Mouse (Mus musculus): ENCODE measurements around the gene Gpr153. TPM values are rescaled to one million over a fixed set of nuclear protein-coding genes. Genes with fewer than 3 reads are reported as not detected.

Gpr153 gene
- total RNA-seq, 2 experiments from 2014 or later: 5.3 to 6.1 TPM

DNA sequence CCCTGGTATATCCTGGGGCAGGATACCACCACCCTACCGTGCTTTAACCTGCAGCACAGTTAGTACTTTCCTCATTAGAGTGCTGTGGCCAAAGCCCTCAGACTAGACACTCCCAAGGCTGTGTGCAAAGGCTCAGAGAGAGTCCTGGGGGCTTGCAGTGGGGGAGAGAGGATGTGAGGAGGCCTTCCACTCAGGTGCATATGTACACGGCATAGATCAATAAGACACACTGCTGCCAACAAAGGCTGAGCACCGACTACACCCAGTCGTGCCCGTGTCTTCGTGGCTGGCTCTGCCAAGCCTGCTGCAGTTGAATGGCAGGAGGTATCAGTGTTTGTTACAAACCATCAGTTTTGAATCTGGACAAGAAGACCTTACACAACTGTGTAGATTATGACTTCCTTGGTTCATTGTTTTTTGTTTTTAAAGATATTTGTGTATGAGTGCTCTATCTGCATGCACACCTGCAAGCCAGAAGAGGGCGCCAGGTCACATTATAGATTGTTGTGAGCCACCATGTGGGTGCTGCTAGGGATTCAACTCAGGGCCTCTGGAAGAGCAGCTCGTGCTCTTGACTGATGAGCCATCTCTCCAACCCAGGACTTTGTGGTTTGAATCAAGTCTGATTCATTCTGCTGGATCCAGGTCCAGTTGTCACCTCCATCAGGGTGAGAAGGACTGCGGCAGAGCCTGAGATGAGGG, 9.0 kb upstream of the Gpr153 start:
- DNase-seq: no peak

DNA sequence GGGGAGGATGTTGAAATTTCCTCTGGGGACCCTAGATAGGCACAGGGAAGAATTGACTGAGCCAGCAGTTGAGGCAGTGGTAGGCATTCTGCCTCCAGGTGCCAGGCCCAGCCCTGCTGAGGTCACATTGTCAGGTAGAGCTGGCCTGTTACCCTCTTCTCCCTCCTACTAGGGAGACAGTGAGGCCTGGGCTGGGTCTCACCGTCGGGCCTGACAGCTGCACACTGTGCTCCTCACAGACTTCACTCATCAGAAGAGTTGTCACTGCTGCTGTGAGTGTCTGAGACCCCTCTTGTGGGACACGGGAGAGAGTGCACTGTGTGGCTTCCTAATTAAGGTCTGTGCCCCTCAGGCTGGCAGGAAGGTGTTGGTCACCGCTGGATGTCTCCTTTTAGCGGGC, 8.2 kb upstream of the Gpr153 start:
- no peak for DNase-seq

DNA sequence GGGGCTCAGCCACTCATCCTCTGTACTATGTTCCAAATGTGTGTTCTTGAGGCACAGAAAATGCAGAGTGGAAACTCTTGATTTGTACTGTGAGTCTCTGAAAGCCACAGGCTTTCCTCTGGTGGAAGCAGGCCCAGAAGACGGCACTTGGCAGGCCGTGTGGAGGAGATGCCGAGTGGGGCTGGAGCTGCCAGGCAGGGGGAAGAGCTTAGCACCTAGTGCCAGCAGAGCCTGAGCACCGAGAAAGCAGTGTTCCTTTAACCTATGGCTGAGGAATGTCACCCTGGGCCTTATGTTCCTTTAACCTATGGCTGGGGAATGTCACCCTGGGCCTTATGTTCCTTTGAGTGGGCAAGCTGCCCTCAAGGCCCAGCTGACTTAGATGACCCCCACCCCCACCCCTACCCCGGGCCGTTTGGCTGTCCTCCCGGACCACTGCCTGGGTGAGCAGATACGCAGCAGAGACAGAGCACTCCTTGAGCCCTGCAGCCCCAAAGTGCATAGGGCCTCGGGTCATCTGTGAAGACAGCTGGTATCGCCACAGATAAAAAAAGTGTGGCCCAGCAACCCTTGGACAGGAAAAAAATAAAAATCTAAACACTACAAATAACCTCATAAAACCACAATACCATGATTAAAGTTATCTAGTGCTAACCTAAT, 7.7 kb upstream of the Gpr153 start:
- DNase-seq: peak; percentile 58 to 62

DNA sequence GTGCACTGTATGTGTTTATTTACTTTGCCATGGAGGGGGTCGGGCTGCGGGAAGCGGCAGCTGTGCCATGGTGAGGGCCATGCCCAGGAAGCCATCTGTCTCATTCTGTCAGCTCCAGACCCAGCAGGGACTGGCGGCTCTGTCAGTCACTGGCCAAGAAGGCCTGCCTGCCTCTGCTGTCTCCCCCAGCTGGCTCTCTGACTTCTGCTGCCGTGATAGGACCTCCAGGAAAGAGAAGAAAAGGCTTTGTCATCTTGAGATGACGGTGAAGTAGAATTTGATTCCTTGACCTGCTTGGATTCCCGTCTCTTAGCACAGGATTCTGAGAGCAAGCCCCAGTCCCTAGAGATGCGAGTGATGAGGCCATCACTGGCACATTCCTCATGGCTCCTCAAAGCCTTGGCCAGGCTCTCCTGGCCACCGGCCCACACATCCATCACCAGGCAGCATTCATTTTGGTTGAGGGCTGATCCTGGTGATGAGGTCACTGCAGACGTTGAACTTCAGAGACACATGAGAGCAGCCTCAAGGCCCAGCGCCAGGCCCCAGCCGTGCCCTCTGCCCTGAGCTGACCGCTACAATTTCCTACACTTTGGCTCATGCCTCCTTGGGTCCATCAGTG, 6.2 kb upstream of the Gpr153 start:
- no peak for DNase-seq

DNA sequence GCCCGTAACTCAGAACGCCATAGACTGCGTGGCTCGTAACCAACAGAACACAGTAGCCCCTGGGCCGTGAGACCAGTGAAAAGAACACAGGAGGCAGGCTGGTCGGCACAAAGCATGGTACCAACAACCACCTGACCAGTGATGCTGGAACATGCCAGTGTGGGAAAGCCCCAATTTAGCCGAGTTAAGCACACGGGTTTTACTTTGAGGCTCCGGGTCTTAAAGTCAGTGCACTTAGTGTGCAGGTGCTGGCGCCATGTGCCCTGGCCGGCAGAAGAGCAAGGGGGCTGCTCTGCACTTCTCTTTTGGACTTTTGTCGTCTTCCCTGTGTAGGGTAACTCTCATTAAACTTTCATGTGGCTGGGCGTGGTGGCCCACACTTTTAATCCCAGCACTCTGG, 4.1 kb upstream of the Gpr153 start:
- no peak for DNase-seq

DNA sequence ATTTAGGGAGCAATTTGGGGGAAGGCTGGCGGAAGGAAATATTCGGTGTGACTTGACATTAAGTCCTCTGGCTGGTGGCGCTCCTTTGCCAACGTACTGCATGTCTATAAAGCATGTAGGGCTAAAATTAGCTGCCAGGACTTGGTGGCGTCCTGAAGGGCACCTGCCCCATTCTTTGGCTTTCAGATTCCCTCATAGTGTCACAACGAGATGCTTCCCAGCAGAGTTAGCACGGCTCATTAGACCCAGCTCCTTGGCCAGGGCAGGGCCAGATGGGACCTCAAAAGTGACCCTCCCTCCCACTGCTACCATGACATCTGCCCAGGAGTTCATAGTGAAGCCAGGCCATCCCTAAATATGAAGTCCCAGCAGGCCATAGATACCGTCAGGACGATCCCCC, 3.4 kb upstream of the Gpr153 start:
- no peak for DNase-seq

DNA sequence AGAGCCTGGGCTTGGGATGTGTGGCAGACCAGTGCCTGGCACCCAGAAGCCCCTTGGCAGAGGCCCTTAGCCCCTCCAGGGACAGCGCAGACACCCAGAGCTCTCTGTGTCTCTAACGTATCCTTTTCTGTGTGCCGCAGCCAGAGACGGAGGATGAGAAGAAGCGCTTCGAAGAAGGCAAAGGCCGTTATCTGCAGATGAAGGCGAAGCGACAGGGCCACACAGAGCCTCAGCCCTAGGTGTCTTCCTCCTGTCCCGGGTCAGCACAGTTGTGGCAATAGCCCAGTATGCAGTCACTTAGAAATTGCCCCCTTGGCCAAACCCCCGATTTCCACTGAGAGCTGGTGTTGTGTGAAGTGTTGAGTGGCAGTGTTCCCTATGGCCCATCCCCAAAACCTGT, 2.7 kb upstream of the Gpr153 start:
- DNase-seq: no peak

DNA sequence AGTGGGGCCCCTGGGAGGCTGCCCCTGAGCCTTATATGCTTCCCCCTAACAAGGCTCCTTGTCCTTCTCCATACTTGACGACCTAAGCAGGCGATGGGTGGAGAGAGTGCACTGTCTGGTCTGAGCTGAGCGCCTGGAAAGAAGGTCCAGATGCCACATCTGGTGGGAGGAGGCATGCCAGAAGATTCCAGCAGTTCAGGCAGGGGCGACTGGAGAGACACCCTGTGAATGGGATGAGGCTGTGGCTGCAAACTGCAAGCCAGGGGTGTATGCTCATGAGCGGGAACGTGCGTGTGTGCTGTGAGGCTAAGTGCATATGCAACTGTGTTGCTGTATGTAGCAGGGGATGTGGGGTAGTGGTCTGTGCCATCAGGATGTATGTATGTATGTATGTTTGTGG, 2.0 kb upstream of the Gpr153 start:
- DNase-seq: no peak

DNA sequence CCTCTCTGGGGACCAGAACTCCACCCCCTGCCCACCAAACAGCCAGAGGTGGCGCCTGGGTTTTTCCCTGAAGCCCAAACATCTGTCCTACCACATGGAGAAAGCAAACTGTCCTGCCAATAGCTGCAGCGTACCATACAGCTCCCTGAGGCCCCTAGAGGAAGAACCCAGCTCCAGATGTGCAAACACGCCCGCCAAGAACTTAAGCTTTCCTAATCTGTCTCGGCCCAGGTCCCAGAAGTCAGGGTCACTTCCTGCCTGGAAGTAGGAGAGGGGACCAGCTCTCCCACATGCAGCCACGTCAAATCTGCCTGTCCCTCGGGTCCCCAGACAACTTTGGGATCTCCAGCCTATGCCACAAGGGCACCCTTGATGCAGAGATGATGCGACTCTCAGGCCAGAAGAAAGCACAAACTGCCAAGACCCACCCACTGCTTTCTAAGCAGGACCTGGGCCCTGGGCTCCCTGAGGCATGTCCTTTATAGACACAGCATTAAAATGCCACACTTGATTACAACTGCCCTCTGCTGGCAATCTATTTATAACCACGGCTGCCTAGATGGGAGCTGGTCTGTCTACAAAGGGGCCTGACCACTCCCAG, 1.5 kb upstream of the Gpr153 start:
- DNase-seq: no peak

DNA sequence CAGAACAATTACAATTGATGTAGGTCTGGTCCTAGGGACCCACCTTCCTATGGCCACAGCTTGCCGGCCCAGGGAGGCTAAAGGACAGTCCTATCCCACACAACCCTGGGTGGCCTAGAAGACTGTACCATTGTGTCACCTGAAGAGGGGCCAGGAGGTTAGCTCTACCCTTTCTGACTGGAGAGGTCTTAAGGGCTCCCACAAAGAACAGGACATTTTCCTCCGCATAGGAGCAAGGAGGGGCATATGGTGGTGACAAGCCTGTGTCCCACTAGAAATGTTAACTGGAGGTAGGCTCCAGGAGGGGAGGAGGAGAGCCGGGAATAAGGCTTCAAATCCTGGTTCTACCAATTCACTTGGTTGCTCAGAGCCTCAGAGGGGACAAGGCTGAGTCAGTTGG, 841 bp upstream of the Gpr153 start:
- DNase-seq: no peak

DNA sequence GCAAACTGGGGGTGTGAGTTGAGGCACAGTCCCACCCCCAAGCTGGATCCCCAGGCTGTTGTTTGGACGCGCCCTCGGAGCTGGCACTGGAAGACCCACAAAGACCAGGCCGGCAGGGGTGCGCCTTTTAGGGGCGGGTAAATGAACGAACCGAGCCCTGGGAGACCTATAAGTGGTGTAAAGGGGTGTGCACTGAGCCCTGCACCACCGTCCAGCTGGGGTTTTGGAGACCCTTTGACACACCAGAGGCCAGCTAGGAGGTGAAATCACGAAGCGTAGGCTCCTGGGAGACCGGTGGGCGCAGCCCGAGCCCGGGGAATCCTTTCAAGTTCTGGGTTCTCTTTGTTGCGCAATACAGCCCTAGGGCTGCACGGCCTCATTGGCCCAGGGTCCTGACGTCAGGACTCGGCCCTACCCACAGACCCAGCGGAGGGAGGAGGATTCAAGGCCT, 674 bp downstream of the Gpr153 start:
- no peak for DNase-seq

DNA sequence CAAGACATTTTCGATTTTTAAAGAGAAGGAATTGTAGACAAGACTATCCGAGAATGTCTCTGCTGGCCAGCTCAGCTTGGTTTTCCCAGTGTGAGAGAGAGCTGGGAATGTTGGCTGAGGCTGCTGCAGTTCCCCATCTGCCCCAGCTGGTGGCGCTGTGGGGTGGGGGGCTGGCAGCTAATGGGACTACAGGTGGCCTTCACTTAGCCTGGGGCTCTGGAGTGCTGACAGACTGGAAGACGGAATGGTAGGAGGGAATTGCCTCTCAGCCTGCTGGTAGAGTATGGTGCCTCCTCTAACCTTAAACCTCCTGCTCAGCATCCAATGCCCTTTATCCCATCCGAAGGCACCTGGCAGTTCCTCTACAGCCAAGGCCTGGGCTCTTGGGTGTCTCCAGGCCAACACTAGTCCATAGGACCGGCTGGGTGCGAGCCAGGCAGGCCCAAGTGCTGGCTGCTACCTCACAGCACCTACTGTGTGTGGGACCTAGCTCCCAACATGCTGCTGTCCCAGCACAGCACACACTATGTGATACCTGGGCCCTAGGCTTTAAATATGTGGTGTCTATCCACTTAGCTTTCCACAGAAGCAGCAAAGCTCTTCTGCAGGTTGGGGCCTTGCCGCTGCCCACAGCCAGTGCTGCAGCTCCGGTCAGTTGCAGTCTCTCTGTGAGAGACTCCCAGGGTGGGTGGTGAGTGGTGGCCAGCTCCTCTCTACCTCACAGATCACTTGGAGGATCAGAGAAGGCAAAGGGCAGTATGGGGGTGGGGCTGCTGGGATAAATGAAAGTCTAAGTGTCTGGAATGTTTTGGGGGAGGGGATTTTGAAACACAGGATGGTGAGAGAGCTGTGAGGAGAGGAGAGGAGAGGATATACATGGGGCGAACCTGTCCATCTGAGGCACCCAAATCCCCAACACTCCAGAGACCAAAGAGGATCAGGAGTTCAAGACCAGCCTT, 2.6 kb downstream of the Gpr153 start:
- DNase-seq: no peak

DNA sequence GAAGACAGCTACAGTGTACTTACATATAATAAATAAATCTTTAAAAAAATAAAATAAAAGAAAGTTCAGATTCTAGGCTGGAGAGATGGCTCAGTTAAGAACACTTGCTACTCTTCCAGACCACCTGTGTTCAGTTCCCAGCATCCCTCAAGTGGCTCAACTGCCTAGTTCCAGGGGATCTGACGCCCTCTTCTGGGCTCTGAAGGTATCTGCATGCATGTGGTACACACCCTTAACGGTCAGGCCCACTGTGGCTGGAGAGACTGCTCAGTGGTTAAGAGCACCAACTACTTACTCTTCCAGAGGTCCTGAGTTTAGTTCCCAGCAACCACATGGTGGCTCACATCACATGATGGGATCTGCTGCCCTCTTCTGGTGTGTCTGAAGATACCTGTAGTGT, 3.9 kb downstream of the Gpr153 start:
- DNase-seq: no peak

DNA sequence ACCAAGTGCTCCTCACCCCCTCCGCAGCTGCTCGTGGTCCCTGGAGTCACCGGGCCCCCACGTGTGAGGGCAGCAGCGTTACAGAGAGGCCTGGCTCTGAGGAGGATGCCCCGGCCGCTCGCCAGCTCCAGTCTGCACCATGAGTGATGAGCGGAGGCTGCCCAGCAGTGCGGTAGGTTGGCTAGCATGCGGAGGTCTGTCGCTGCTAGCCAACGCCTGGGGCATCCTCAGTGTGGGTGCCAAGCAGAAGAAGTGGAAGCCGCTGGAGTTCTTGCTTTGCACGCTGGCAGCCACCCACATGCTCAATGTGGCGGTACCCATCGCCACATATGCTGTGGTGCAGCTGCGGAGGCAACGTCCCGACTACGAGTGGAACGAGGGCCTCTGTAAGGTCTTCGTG, 5.0 kb downstream of the Gpr153 start:
- DNase-seq: no peak

DNA sequence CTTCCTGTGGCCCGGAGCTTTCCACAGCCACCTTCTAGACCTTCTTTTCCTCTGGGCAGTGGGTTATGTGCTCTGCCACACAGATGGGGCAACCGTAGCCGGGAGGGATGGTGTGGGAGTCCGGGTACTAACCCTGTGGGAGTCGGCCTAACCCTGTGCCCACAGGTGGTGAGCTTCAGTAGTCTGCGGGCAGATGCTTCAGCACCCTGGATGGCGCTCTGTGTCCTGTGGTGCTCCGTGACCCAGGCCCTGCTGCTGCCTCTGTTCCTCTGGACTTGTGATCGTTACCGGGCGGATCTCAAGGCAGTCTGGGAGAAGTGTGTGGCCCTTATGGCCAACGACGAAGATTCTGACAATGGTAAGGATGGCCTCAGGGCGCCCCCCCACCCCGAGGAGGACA, 7.6 kb downstream of the Gpr153 start:
- DNase-seq: no peak

DNA sequence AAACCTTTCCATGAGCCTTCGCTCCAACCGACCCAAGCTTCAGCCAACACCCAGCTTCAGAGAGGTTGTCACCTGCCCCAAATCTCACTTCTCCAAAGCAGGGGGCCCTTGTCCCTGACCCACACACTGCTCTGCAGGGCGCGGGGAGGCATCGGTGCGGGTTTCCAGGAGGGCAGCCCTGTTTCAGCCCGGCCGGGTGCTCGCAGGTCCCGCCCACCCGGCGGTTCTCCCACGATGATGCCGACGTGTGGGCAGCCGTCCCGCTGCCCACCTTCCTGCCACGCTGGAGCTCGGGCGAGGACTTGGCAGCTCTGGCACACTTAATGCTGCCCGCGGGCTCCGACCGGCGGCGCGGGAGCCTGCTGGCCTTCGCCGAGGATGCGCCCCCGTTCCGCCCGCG, 8.7 kb downstream of the Gpr153 start:
- no peak for DNase-seq

DNA sequence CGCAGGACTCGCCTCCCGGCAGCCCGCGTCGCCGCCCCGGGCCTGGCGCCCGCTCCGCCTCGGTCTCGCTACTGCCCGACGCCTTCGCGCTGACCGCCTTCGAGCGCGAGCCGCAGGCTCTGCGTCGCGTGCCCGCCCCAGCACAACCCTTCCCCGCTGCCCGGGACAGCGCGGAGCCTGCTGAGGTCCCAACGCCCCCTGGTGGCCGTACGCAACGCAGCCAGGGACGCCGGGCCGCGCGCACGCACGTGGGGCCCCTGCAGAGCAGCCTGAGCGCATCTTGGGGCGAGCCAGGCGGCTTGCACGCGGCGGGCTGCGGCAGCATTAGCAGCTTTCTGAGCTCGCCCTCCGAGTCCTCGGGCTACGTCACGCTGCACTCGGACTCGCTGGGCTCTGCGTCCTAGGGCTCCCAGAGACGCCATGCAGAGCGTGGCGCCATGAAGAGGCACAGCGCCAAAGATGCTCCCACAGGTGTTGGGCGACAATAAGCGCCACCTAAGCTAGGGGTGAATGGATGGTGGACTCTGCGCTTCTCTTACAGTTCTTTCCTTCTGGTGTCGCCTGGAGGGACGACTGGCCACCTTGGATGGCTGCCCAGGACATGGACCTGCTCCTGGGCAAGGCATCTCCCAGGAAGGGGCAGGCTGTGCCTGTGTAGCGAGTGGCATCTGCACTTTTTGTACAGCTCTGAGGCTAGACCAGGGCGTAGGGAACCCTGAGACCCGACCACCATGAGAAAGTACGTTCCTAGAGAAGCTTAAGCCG, 9.3 kb downstream of the Gpr153 start:
- DNase-seq: peak; percentile 82 to 83

DNA sequence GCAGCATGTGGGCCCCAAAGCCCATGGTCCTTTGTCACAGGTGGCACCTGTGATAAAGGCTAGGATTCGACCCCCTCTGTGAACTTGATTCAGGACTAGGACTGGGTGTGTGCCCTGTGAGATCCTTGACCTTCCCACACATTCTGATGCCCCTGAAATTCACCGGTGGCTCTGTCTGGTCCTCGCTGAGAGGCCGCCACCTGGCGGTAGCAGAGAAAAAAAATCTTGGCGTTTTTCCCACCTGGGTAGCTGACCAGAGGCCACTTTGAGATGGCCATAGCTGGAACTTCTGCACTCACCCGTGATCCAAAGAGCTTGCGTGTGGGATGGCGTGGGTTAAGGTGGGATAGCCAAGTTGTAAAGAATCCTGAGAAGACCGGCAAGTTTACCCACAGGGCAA, 11.5 kb downstream of the Gpr153 start:
- DNase-seq: no peak

DNA sequence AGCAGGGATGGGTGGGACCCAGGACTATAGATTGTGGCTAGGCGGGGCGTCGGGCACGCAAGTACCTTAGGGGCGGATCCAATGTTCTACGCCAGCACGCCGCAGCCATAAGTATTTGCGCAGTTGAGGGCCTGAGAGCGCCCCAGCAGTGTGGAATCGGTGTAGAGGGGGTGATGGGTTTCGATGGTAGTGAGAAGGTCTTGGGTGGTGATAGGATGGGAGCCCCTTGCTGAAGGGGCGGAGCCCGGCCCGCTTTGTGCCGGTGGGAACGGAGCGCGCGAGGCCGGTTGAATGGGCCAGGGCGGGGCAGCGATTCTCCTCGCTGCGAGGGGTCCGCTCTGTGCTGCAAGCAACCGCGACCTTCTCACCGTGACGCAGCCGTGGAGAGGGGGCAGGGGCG, 12.2 kb downstream of the Gpr153 start:
- DNase-seq: no peak

DNA sequence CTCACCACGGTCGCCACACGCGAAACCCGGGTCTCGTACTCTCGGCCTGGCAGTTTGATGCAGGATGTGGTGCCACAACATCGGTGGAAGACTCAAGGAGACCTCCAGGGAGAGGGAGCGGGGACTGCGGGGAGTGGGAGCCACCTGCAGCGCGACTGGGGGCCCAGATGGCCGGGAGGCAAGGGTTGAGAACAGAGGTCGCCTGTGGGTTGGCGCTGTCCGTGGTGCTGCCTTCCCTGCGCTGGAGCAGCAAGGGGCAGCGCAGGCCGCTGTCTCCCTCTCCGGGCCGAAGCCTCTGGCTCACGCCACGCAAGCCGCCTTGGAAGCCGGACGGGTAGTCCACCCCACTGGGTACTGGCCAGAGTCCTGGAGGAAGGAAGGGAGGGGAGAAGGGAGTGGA, 12.9 kb downstream of the Gpr153 start:
- no peak for DNase-seq

DNA sequence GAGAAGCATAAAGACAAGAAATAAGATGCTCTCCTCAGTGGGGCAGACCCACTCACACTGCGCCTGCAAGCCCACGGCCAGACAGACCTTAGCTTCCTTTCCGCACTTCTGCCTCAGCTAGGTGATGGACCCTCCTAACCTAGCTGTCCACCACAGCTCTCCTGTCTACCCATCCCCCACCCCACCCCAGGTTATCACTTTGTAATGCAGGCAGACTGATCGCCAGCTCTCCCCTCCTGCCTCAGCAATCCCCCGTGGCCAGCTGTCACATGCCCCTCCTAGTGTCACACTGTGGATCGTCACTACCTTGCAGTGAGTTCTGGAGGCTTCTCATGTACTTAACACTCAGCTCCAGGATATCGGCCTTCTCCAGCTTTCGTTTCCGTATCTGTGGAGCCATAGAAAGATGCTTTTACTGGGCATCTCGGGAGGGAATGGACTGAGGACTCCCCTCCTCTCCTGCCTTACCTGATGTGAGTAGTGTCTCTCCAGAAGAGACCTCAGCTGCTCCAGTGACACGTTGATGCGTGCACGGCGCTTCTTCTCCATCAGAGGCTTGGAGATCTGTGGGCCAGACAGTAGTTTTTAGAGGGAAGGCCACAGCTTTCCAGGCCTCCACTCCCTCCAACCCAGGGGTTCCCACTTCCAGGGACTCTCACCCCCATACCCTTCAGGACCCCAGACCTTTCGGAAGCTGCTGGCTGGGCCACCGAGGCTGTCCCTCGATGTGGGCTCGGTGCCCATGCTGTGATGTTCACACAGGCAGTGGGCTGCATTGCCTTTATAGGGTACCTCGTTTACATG, 13.5 kb downstream of the Gpr153 start:
- no peak for DNase-seq

All from layer of hippocampus, postnatal 36 days (tissue).